Mouse (Mus musculus): ENCODE measurements around the gene Acaa1a. TPM values are rescaled to one million over a fixed set of nuclear protein-coding genes. Genes with fewer than 3 reads are reported as not detected.

Gene Acaa1a
- total RNA-seq, 2 experiments from 2014 or later = 35.4 to 38.2 TPM

DNA sequence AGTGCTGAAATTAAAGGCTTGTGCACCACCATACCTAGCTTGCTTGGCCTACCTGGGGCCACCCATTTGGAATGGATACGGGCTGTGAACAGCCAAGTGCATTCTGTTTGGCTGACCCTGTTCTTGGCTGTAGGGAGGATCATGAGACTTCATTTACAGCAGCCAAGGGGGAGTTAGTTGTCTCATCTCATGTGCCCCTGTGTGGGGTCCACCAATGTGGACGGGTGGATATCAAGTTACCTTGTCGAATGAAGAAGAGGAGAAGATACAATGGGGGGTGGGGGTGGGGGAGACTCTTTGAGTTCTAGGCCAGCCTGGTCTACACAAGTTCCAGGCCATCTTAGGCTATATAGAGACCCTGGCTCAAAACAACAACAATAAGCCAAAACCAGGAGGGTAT lies 35.5 kb downstream of the Acaa1a start:
- intact Hi-C loops (cut with DNase I) = no loop called here
- no peak for DNase-seq

DNA sequence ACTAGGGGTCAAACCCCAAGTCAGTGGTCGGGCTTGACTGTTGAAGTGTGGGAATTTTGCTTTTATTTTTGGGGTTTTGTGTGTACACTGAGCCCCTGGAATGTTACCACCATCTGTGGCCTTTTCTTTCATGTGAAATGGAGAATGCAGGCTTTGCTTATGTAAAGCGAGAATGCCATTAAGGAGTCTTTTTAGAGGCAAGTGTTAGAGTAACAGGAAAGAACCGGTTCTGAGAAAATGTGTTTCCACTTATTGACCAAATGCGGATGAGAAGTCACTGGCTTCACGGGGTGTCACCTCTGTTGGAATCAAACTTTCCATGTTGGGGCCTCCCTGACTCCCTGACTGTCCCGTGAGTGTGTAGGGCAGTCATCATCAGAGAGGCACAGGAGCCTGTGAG lies 36.1 kb downstream of the Acaa1a start:
- no peak for DNase-seq
- intact Hi-C loops (cut with DNase I) = no loop called here

DNA sequence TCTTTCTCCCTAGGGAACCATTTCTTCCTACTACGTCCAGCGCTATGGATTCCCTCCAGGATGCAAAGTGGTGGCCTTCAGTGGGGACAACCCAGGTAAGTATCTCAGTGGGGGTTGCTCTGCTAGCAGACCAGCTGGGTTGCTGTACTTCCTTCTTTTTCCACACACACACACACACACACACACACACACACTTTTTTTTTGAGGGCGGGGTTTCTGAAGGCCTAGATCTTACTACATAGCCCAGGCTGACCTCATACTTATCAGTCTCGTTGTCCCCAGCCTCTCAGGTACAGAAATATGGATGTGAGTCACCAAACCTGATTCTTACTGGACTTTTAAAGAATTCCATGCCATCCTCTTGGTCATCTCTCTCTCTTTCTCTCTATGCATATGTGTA lies 38.8 kb downstream of the Acaa1a start:
- intact Hi-C loops (cut with DNase I) = no loop called here
- DNase-seq = no peak

DNA sequence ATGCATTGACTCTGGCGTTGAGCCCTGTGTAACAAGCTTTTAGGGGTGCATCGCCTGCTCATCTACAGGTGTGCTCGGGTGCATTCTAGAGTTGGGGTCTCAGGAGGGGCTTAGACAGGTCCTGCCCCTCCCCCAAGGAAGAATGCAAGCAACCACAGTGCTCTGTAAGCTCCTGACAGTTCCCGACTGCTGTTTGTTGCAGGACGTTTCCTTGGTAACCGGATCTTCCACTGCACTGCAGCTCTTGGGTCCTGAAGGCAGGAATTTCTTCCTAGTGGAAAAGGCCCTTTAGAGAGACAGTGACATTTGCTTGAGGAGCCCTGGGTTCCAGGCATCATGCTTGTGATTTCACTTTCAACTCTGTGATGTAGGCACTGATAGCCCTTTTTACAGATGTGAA lies 43.1 kb downstream of the Acaa1a start:
- intact Hi-C loops (cut with DNase I) = no loop called here

DNA sequence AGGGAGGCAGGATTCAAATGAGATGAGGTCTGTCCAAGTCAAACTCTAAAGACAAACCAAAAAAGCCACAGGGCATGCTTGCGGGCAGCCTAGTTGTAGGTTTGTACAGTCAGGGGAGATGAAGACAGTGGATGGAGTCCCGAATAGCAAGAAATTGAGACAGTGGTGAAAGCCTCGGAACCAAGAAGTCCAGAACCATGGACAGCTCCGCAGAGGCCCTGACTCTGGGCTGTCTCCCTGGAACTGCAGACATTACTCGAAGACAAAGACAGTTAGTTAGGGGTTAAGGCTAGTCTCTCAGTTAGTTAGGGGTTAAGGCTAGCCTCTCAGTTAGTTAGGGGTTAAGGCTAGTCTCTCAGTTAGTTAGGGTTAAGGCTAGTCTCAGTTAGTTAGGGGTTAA lies 49.5 kb downstream of the Acaa1a start:
- DNase-seq = no peak
- intact Hi-C loops (cut with DNase I) = no loop called here

More for the DNA sequence above, 43.1 kb downstream of the Acaa1a start:
- DNase-seq = no peak

DNA sequence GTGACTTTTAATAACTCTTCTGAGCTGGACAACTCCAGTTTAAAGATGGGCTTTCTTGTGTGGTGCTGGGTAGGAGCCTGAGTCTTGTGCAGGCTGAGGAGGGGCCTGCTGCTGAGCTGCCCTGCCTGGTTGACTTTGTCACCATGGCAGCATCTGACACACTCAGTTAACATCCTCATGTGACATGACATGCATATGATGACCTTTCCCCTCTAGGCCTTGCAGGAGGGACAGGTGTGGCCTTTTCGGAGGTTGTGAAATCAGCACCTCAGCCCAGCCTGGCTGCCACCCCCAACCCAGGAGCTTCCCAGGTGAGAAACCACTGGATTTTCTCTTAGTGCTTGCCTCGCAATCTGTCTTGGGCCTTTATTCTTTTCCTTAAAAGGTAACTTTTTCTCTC lies 50.7 kb downstream of the Acaa1a start:
- intact Hi-C loops (cut with DNase I) = no loop called here
- DNase-seq = no peak

DNA sequence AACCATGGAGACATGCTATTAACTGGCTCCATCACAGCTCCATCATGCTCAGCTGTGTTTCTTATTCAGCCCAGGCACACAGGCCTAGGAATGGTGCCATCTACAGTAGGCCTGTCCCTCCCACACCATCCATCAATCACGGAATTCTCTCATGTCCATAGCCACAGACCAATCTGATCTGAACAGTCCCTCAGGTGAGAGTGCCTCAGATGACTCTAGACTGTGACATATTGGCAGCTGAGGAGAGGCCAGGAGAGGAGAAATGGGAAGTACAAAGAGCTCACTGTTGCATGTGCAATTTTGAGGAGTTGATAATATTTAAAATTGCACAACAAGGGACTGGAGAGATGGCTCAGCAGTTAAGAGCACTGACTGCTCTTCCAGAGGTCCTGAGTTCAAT lies 55.3 kb downstream of the Acaa1a start:
- no peak for DNase-seq
- intact Hi-C loops (cut with DNase I) = no loop called here

Other genes starting within 250 kb of the Acaa1a start
- gene Plcd1, start 246.2 kb upstream of the Acaa1a start, total RNA-seq (2021) = 1 to 10 TPM; 8.2 to 9.0 TPM
- gene Dlec1, start 237.2 kb upstream of the Acaa1a start, total RNA-seq (2021) = not detected
- under 1 TPM; 0.31 to 0.54 TPM for gene Acaa1b, start 182.6 kb upstream of the Acaa1a start, total RNA-seq (2021)
- not detected for gene Gm47289, start 180.5 kb upstream of the Acaa1a start, total RNA-seq (2021)
- gene Slc22a13, start 130.6 kb upstream of the Acaa1a start, total RNA-seq (2021) = under 1 TPM in 1 of 2 experiments, not detected in 1; 0.13 TPM
- gene Oxsr1, start 17.2 kb upstream of the Acaa1a start, total RNA-seq (2021) = 10 to 100 TPM; 48.4 to 51.0 TPM
- gene Myd88, start 1.7 kb downstream of the Acaa1a start, total RNA-seq (2021) = 1 to 10 TPM; 4.1 to 5.0 TPM
- under 1 TPM in 1 of 2 experiments, not detected in 1; 0.37 TPM for gene Xylb, start 17.7 kb downstream of the Acaa1a start, total RNA-seq (2021)
- not detected for gene Slc22a14, start 25.9 kb downstream of the Acaa1a start, total RNA-seq (2021)
- 10 to 100 TPM; 11.5 to 15.0 TPM for gene Acvr2b, start 62.4 kb downstream of the Acaa1a start, total RNA-seq (2021)
- gene Exog, start 105.3 kb downstream of the Acaa1a start, total RNA-seq (2021) = 1 to 10 TPM; 1.2 to 1.4 TPM
- under 1 TPM; 0.10 TPM for gene Scn5a, start 239.3 kb downstream of the Acaa1a start, total RNA-seq (2021)

Data from gastrocnemius, postnatal 36 days (tissue).